14 mouse cellular contexts compared by ENCODE assay signal in the genomic region with DNA sequence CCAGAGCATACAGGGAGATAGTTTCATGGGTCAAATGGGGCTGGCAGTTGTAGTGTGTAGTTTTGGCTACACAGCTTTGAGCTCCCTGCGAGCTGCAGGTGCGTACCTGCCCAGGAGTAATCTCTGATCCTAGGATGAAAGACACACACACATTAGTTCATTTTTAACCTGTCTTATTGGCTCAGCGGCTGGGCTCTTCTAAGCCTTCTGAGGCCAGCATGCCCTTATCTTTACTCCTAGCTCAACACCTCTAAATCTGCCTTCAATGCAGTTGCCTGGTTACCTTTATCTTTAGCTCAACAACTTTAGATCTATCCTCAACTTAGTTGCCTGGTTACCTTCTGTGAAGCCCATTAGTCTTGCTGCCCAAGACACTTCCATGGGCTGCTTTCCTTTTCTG.
"Had no signal": no experiment of that assay in that cellular context is flagged by ENCODE, and none has a peak within 500 bp of the region (broad histone marks: within the 10 kb centered on the region; RNA-seq: fewer than 3 reads in every experiment).

No protein-coding gene starts in this region.

- ATAC-seq: midbrain, embryonic 16.5 days had no signal

- H3K27ac ChIP-seq: hindbrain, embryonic 14.5 days; layer of hippocampus, adult 2 months; limb, embryonic 13.5 days; midbrain, embryonic 10.5 days; neural tube, embryonic 13.5 days had no signal

- H3K36me3 ChIP-seq: limb, embryonic 13.5 days; midbrain, embryonic 10.5 days; neural tube, embryonic 13.5 days had no signal

- H3K9ac ChIP-seq: hindbrain, embryonic 14.5 days; limb, embryonic 13.5 days; neural tube, embryonic 13.5 days had no signal

- H3K4me1 ChIP-seq: limb, embryonic 13.5 days; midbrain, embryonic 10.5 days; neural tube, embryonic 13.5 days had no signal

- H3K4me2 ChIP-seq: hindbrain, embryonic 14.5 days; limb, embryonic 13.5 days; neural tube, embryonic 13.5 days had no signal

- DNase-seq: kidney, adult 18-20 months; kidney, postnatal 10 days; kidney, postnatal 4 days; left cerebral cortex, postnatal 4 days; lung, adult 18-20 months; right cerebral cortex, adult 18-20 months; right cerebral cortex, postnatal 25 days; thymus, postnatal 14 days had no signal

- H3K4me3 ChIP-seq: layer of hippocampus, adult 2 months; limb, embryonic 13.5 days; midbrain, embryonic 10.5 days; neural tube, embryonic 13.5 days had no signal

- H3K27me3 ChIP-seq: limb, embryonic 13.5 days; neural tube, embryonic 13.5 days had no signal

- H3K9me3 ChIP-seq: limb, embryonic 13.5 days had no signal
